Mouse (Mus musculus) heart, adult 2 months (tissue): ENCODE measurements around the gene Pla2g4b. TPM values are rescaled to one million over a fixed set of nuclear protein-coding genes. Genes with fewer than 3 reads are reported as not detected.

Experiments
- DNase-seq, 2 experiments: peaks; one replicate each; pipeline ENCODE4 v3.0.0; 2021
- H3K27ac ChIP-seq: fragments of 200-600 bp; 2 replicates; pipeline ENCODE4 v1.8.1; 2022
- H3K27me3 ChIP-seq: fragments of 200-500 bp; 2 replicates; pipeline ENCODE4 v1.6.1; 2012; ENCODE audit warnings: mild to moderate bottlenecking, low read length, inconsistent platforms, mixed read lengths; ENCODE audit not compliant: control insufficient read depth, insufficient read depth
- H3K36me3 ChIP-seq: fragments of 200-500 bp; 2 replicates; pipeline ENCODE4 v1.6.1; 2012; ENCODE audit warnings: low read length, inconsistent platforms; ENCODE audit not compliant: control insufficient read depth, insufficient read depth
- H3K4me1 ChIP-seq: fragments of 200-500 bp; 2 replicates; pipeline ENCODE4 v1.6.1; 2011; ENCODE audit warnings: low read length; ENCODE audit not compliant: control insufficient read depth, insufficient read depth
- H3K4me3 ChIP-seq: fragments of 200-600 bp; 2 replicates; pipeline ENCODE4 v1.8.1; 2022
- H3K79me2 ChIP-seq: fragments of 200-500 bp; replicated peaks from 2 replicates; pipeline ENCODE4 v1.6.1; 2012; ENCODE audit warnings: mild to moderate bottlenecking, inconsistent platforms, low read length, moderate library complexity, mixed read lengths; ENCODE audit not compliant: control insufficient read depth, insufficient read depth
- H3K9ac ChIP-seq: fragments of 200-500 bp; 2 replicates; pipeline ENCODE4 v1.6.1; 2012; ENCODE audit warnings: low read depth, mild to moderate bottlenecking, control low read depth, inconsistent platforms, low read length, mixed read lengths
- CTCF ChIP-seq: fragments of 200-600 bp; IDR thresholded peaks from 2 replicates; pipeline ENCODE4 v1.8.1; 2022; ENCODE audit warnings: antibody characterized with exemption, mild to moderate bottlenecking, moderate library complexity
- EP300 ChIP-seq: fragments of 200-500 bp; IDR thresholded peaks from 2 replicates; pipeline ENCODE4 v1.6.1; 2011; ENCODE audit warnings: low read depth, low read length, control low read depth; ENCODE audit not compliant: insufficient read depth
- POLR2A ChIP-seq: fragments of 200-500 bp; IDR thresholded peaks from 2 replicates; pipeline ENCODE4 v1.6.1; 2011; ENCODE audit warnings: mild to moderate bottlenecking, low read depth, low read length, control low read depth; ENCODE audit not compliant: insufficient read depth
- whole genome bisulfite sequencing: fragments of 180-500 bp; shearing (Covaris S2); methylation state at CpG from one replicate; pipeline ENCODE4 v1.1.7; 2018; 5-methylcytosine and 5-hydroxymethylcytosine counted together
- intact Hi-C: fragments of 180-260 bp; cut with DNase I; formaldehyde crosslinking; loops from one replicate; pipeline ENCODE4 v1.15.1; 2025
- microRNA-seq, 2 experiments: library from miRNA; unstranded; fragments of <30 nt; microRNA quantifications; one replicate each; pipeline ENCODE4 v1.2.0; 2021
- polyA plus RNA-seq: library from polyadenylated mRNA; depleted of rRNA; stranded (reverse); fragments of >200 nt; gene quantifications from 2 replicates; pipeline ENCODE4 v1.2.3, GENCODE M21; 2012; rRNA removed
- total RNA-seq, 2 experiments: library from RNA; stranded (reverse); gene quantifications; 2 replicates each; pipeline ENCODE4 v1.2.3; 2021

Gene Pla2g4b
- total and polyA plus RNA-seq, 3 experiments, result 1.6 to 3.3 (median 1.9) TPM

GRCm38 (mm10) chr2:120086038-120086437 is 52.8 kb downstream of the Pla2g4b start:
- TF ChIP-seq CTCF (no peak), EP300 (no peak), POLR2A (no peak)
- 0 out of 2 replicates have a peak, but pooled peaks cover 2% of the 10 kb centered on the region for H3K36me3 ChIP-seq
- WGBS, result 87% methylated on average over 3 of the region's 3 CpGs
- no peak for DNase-seq
- H3K79me2 ChIP-seq, result no peaks in the 10 kb centered on the region
- H3K4me1 ChIP-seq, result no peaks in the 10 kb centered on the region
- H3K4me3 ChIP-seq, result no peak overlapping the region
- intact Hi-C loops, result no loop called here
- H3K27ac ChIP-seq, result no peak overlapping the region
- H3K9ac ChIP-seq, result no peak overlapping the region
- H3K27me3 ChIP-seq, result no peaks in the 10 kb centered on the region

- no peak overlapping the region for H3K9ac ChIP-seq
- no peak overlapping the region for H3K4me3 ChIP-seq
- H3K36me3 ChIP-seq, result 0 out of 2 replicates have a peak, but pooled peaks cover 2% of the 10 kb centered on the region
- H3K27ac ChIP-seq, result no peak overlapping the region
- H3K27me3 ChIP-seq, result no peaks in the 10 kb centered on the region
- intact Hi-C loops, result no loop called here
- no peaks in the 10 kb centered on the region for H3K79me2 ChIP-seq
- no peak for DNase-seq
- TF ChIP-seq EP300 (no peak), POLR2A (no peak), CTCF (no peak)
- no peaks in the 10 kb centered on the region for H3K4me1 ChIP-seq
- 74% methylated on average over 3 of the region's 3 CpGs for WGBS
Measured at GRCm38 (mm10) chr2:120087391-120087790, 54.2 kb downstream of the Pla2g4b start.

GRCm38 (mm10) chr2:120087897-120088296 is 54.7 kb downstream of the Pla2g4b start:
- intact Hi-C loops, result no loop called here
- WGBS, result 94% methylated on average over 2 of the region's 2 CpGs

GRCm38 (mm10) chr2:120090979-120091378 is 57.8 kb downstream of the Pla2g4b start:
- no peaks in the 10 kb centered on the region for H3K27me3 ChIP-seq
- TF ChIP-seq POLR2A (no peak), CTCF (no peak), EP300 (no peak)
- intact Hi-C loops, result no loop called here
- no peaks in the 10 kb centered on the region for H3K79me2 ChIP-seq
- peak overlapping the region; percentile 49 for H3K27ac ChIP-seq
- no peak overlapping the region for H3K9ac ChIP-seq
- peaks cover 4% of the 10 kb centered on the region; the same call in 1 of the 2 replicates for H3K36me3 ChIP-seq
- no peak overlapping the region for H3K4me3 ChIP-seq
- H3K4me1 ChIP-seq, result peaks cover 7% of the 10 kb centered on the region
- no peak for DNase-seq
- 68% methylated on average over 17 of the region's 17 CpGs for WGBS

More at GRCm38 (mm10) chr2:120087897-120088296, 54.7 kb downstream of the Pla2g4b start:
- H3K36me3 ChIP-seq, result 0 out of 2 replicates have a peak, but pooled peaks cover 2% of the 10 kb centered on the region
- no peaks in the 10 kb centered on the region for H3K79me2 ChIP-seq
- H3K9ac ChIP-seq, result no peak overlapping the region
- DNase-seq, result no peak
- no peaks in the 10 kb centered on the region for H3K4me1 ChIP-seq
- no peak for TF ChIP-seq CTCF
- no peak for TF ChIP-seq EP300
- TF ChIP-seq POLR2A, result no peak
- H3K4me3 ChIP-seq, result no peak overlapping the region
- H3K27me3 ChIP-seq, result no peaks in the 10 kb centered on the region
- no peak overlapping the region for H3K27ac ChIP-seq

Small RNA genes lying within 50 kb of the gene (microRNA-seq; reads per million reads assigned to microRNA genes)
- gene Mir7665, result 0 reads per million in 2 experiments

Other genes starting within 250 kb of the Pla2g4b start
- 10 to 100 TPM; 12.2 to 13.3 TPM for gene Rpap1, start 245.9 kb upstream of the Pla2g4b start, total RNA-seq
- gene Rpap1, start 245.9 kb upstream of the Pla2g4b start, polyA plus RNA-seq, result 10.5 and 12.1 TPM in 2 replicates
- 1 to 10 TPM; 1.2 to 1.5 TPM for gene Tyro3, start 235.7 kb upstream of the Pla2g4b start, total RNA-seq
- 1.6 and 2.7 TPM in 2 replicates for gene Tyro3, start 235.7 kb upstream of the Pla2g4b start, polyA plus RNA-seq
- gene Mga, start 136.2 kb upstream of the Pla2g4b start, total RNA-seq, result 10 to 100 TPM; 36.2 to 41.0 TPM
- gene Mga, start 136.2 kb upstream of the Pla2g4b start, polyA plus RNA-seq, result 11.6 and 21.6 TPM in 2 replicates
- 1 to 10 TPM; 7.7 to 8.0 TPM for gene Mapkbp1, start 60.7 kb upstream of the Pla2g4b start, total RNA-seq
- gene Mapkbp1, start 60.7 kb upstream of the Pla2g4b start, polyA plus RNA-seq, result 8.1 and 11.0 TPM in 2 replicates
- gene Jmjd7, start 5.9 kb upstream of the Pla2g4b start, total RNA-seq, result 1 to 10 TPM; 6.3 to 7.4 TPM
- 6.4 and 14.6 TPM in 2 replicates for gene Jmjd7, start 5.9 kb upstream of the Pla2g4b start, polyA plus RNA-seq
- under 1 TPM; 0.55 to 0.77 TPM for gene Gm28042, start 5.9 kb upstream of the Pla2g4b start, total RNA-seq
- gene Gm28042, start 5.9 kb upstream of the Pla2g4b start, polyA plus RNA-seq, result 2.2 and 6.2 TPM in 2 replicates
- 100 to 1,000 TPM; 330 to 373 TPM for gene Ehd4, start 121.2 kb downstream of the Pla2g4b start, total RNA-seq
- gene Ehd4, start 121.2 kb downstream of the Pla2g4b start, polyA plus RNA-seq, result 213 and 279 TPM in 2 replicates
- gene Pla2g4e, start 211.9 kb downstream of the Pla2g4b start, total RNA-seq, result 1 to 10 TPM; 3.5 to 4.0 TPM
- 5.9 and 8.4 TPM in 2 replicates for gene Pla2g4e, start 211.9 kb downstream of the Pla2g4b start, polyA plus RNA-seq